Mouse (Mus musculus) kidney, adult 2 months (tissue): ENCODE data around the gene Itpr3.

Experiments
- CTCF ChIP-seq: fragments of 200-500 bp; conservative IDR thresholded peaks from 2 replicates; pipeline ENCODE4 v1.5.1; 2011; ENCODE audit warnings: low read depth, mild to moderate bottlenecking, control low read depth, low read length, moderate library complexity, mixed read lengths; ENCODE audit not compliant: insufficient read depth, insufficient read length
- POLR2A ChIP-seq: fragments of 200-500 bp; IDR thresholded peaks from one replicate; pipeline ENCODE4 v1.6.1; 2011; ENCODE audit warnings: low read depth, low read length, control low read depth

DNA sequence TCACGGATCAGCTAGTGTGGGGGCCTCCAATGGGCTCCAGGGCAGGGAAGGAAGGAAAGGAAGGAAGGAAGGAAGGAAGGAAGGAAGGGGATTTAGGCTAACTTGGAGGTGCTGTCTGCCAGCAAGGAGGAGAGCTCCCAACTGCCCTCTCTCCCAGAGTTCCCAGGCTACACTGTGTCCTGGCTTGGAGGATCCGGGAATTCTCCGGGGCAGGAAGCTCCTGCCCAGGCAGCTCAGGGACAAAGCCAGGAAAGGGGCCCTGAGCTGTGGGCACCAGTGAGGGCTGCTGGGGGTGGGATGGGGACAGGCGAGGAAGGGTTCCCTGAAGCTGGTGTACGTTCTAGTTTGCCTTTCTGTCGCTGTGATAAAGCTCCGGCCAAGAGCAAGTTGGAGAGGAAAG, 20.6 kb upstream of the Itpr3 start:
- TF ChIP-seq CTCF (no peak), POLR2A (no peak)
